Mouse (Mus musculus): Measurements from ENCODE around the gene Tlk2. TPM values are rescaled to one million over a fixed set of nuclear protein-coding genes. Genes with fewer than 3 reads are reported as not detected.

Tlk2 gene
- polyA plus RNA-seq, 1 experiment from 2014 or later: 43.0 TPM

DNA sequence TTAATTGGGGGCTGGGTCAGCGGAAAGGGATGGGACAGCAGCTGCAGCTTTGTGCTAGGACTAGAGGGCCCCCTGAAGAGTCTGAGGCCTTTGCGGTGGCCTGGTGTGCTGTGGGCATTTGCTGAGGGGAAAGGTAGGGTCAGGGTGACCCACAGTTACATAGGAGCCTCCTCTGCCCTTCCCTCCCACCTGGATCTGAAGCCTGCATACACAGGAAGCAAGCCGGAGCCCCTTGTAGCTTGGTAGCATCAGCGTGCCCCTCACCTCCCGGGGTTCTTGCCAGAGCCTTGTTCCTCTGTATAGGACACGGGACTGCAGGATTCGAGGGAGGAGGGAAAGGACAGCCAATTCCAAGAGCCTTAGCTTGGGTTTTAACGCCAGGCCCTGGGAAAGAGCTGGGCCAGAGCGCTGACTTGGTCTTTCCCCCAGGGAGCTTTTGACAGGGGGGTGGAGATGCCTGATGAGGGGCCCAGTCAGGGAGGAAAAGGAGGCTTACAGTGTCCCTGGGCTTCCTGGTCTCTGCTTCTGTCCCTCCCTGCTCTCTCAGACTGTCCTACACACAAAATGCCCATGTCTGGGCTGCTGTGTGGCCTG lies 115.4 kb downstream of the Tlk2 start:
- no peaks in the 10 kb centered on the region for H3K79me2 ChIP-seq (ENCODE audit: inconsistent target)
- H3K4me3 ChIP-seq (ENCODE audit: inconsistent target): no peak overlapping the region
- H3K27ac ChIP-seq: no peak overlapping the region
- 54% methylated on average over 9 of the region's 9 CpGs for WGBS (ENCODE audit: missing documents)
- no peaks in the 10 kb centered on the region for H3K36me3 ChIP-seq (ENCODE audit: inconsistent target)

DNA sequence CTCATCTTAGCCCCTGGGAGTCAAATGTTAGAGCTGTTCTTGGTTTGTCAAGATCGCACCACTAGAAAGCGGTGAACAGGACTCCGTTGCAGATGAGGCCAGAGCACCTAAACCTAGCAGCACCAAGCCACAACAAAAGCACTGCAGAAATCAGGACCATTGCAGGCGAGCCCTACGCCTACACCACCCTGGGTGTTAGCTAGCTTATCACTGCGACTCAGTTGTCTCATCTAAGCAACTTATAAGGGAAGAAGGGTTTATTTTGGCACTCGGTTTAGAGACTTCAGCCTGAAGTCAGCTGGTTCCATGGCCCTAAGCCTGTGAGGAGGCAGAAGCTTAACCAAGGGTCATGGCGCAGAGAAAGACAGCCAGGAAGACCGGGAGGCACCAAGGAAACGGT lies 117.5 kb downstream of the Tlk2 start:
- Histone ChIP-seq H3K79me2 (ENCODE audit: inconsistent target) (no peaks in the 10 kb centered on the region), H3K27ac (no peak overlapping the region), H3K36me3 (ENCODE audit: inconsistent target) (no peaks in the 10 kb centered on the region), H3K4me3 (ENCODE audit: inconsistent target) (no peak overlapping the region)
- 91% methylated on average over 10 of the region's 10 CpGs for WGBS (ENCODE audit: missing documents)

DNA sequence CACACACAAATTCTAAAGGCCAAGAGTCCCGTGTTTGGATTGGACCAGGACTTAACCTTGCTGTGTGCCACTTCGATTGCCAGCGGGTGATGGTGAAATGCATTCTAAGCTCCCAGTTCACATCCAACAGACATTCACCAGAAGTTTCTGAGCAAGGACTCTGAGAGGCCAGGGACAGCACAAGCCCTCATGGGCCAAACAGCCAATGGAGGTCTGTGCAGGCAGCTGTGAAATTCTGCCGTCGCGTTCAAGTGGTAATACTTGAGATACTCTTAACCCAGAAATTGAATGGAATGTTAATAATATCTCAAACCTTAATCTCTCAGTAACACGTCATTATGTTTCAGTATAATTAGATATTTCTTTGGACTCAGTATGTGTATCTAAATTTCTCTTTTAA lies 131.6 kb downstream of the Tlk2 start:
- Histone ChIP-seq H3K79me2 (ENCODE audit: inconsistent target) (no peaks in the 10 kb centered on the region), H3K4me3 (ENCODE audit: inconsistent target) (no peak overlapping the region), H3K27ac (no peak overlapping the region), H3K36me3 (ENCODE audit: inconsistent target) (no peaks in the 10 kb centered on the region)
- 96% methylated on average over 5 of the region's 7 CpGs for WGBS (ENCODE audit: missing documents)

DNA sequence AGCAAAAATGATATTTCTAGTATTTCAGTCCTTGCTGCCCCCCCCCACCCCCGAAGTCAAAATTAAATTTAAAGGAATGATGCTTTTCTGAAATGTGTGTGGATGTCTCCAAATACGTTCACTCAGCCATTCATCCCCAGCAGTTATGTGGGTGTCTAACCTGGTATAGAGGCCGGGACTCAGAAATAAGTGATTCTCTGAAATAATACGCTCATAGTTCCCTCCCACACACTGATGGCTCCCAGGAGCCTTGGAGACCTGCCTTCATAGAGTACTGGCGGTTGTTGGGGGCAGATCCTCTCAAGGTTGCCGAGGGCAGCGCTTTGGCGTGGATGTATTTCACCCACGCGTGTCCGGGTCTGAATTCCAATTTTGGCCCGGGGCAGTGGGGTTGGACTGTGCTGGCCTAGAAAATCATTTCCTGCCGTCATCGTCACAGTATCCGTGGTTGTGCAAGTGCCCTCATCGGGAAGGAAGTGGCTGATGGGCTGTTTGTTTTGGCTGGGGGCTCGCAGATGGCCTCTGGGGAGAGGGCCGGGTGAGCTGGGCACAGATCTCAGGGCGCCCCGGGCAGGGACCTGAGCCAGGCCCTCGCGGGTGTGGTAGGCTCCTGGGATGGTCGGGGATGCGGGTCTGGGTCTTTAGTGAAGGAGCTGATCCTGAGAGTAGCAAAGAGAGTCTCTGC lies 132.8 kb downstream of the Tlk2 start:
- Histone ChIP-seq H3K27ac (no peak overlapping the region), H3K36me3 (ENCODE audit: inconsistent target) (no peaks in the 10 kb centered on the region)
- WGBS (ENCODE audit: missing documents): 16% methylated on average over 19 of the region's 24 CpGs

DNA sequence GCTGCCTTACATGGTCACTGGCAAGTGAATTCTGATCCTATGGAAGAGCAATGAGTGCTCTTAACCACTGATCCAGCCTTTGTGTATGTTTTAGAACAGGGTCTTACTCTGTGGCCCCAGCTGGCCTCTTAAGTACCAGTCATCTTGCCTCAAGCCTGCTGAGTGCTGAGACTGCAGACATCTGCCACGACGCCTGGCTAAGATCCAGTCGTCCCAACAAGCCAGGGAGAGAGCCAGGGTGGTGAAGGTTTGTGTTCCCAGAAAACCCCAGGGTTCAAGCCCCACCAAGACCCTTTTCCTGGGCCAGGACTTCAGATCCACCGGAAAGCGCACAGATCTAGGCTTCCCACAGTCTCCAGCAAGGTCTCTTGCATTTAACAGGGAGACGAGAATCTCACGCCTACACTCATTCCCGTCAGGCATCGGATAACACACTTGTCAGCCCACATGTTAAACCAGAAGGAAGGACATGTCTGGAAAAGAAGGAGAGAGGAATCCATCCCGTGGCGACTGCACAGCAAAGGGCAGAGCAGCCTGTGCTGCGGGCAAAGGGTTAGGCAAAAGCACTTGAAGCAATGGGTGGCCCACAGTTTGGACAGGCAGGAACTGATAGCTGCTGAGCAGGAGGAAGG lies 133.8 kb downstream of the Tlk2 start:
- Histone ChIP-seq H3K27ac (no peak overlapping the region), H3K36me3 (ENCODE audit: inconsistent target) (no peaks in the 10 kb centered on the region), H3K4me3 (ENCODE audit: inconsistent target) (no peak overlapping the region), H3K79me2 (ENCODE audit: inconsistent target) (no peaks in the 10 kb centered on the region)
- 71% methylated on average over 11 of the region's 12 CpGs for WGBS (ENCODE audit: missing documents)

More for the DNA sequence above, 132.8 kb downstream of the Tlk2 start:
- Histone ChIP-seq H3K79me2 (ENCODE audit: inconsistent target) (no peaks in the 10 kb centered on the region), H3K4me3 (ENCODE audit: inconsistent target) (no peak overlapping the region)

DNA sequence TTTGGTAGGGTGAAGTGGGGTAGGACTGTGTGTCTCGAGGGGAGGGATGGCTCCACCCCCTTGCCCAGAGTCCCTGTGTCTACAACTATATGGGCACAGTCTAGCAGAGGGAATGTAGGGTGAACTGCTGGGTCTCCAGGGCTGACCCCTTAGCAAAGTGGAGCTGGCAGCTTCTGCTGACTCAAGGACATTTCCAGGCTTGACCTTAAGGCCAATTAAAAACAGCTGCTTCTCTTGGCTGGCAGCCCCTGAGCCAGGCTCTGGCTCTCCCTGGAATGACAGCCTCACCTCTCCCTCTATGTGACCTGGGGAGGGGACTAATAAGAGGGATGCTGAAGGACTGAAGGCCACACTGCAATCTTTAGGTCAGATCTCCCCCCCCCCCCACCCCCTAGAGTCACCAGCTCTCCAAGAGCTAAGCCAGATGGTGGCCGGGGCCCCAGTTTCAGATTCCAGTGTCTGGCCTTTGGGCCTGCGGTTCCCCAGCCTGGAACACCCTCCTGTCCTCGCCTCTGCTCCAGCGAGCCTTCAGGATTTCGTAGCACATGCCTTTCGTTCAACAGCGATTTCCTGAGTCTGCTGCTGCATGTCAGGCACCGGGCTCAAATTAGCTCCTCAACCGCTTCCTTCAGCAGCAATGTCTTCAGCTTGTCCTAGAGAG lies 134.5 kb downstream of the Tlk2 start:
- H3K79me2 ChIP-seq (ENCODE audit: inconsistent target): no peaks in the 10 kb centered on the region
- whole genome bisulfite sequencing (ENCODE audit: missing documents): 39% methylated on average over 10 of the region's 10 CpGs
- no peaks in the 10 kb centered on the region for H3K36me3 ChIP-seq (ENCODE audit: inconsistent target)
- H3K4me3 ChIP-seq (ENCODE audit: inconsistent target): no peak overlapping the region
- H3K27ac ChIP-seq: no peak overlapping the region

DNA sequence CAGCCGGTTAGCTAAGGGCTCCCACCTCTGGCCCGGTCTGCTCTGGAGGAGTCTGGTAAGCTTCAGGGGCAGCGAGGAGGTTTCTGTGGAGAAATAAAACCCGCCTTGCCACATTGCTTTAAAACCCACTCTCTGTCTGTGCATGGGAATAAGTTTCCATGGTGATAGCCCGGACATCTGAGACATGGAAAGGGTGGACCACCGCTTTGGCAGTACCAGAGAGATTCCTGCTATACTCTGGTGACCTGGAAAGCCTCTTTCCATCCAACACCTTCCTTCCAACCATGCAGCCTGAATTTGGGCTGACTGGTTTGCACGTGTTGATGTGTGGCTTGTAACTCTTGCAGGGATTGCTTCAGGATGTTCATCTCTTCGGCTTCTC lies 135.0 kb downstream of the Tlk2 start:
- Histone ChIP-seq H3K79me2 (ENCODE audit: inconsistent target) (no peaks in the 10 kb centered on the region), H3K36me3 (ENCODE audit: inconsistent target) (no peaks in the 10 kb centered on the region), H3K27ac (no peak overlapping the region), H3K4me3 (ENCODE audit: inconsistent target) (no peak overlapping the region)
- 77% methylated on average over 8 of the region's 8 CpGs for WGBS (ENCODE audit: missing documents)

DNA sequence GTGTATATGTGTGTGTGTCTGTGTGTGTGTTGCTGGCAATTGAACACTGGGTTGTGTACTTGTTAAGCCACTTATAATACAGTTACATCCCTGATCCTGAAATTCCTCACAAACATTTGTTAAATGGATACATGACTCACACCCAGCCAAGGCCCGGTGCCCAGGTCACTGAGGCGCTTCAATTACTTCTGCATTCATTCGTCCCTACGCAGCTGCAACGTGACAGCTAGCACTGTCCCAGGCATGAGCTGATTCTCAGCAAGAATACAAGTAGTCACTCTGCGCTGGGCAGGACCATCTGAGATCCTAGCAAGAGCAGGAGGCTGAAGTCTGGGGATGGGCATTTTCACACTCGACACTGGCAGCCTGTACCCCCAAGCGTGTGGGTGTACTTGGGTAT lies 136.7 kb downstream of the Tlk2 start:
- WGBS (ENCODE audit: missing documents): 80% methylated on average over 8 of the region's 8 CpGs
- H3K36me3 ChIP-seq (ENCODE audit: inconsistent target): no peaks in the 10 kb centered on the region
- H3K4me3 ChIP-seq (ENCODE audit: inconsistent target): no peak overlapping the region
- H3K27ac ChIP-seq: no peak overlapping the region
- H3K79me2 ChIP-seq (ENCODE audit: inconsistent target): no peaks in the 10 kb centered on the region

DNA sequence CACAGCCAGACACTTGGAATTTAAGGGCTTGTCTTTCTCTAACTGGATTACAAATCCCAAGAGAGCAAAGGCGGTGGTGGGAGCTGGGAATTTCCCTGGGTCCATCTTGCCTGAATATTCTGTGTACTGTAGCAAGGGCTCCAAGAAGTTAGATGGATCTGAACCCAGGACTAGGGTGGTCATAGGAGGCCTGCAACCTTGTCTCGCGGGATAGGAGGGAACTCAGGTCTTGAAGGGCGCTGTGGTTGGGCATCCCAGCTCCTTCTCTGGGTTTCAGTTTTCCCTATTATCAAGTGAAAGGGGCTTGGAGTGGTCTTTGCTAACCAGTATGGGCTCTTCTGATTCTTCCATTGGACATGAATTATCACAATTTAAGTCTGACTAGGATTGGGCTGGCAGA lies 137.5 kb downstream of the Tlk2 start:
- no peak overlapping the region for H3K4me3 ChIP-seq (ENCODE audit: inconsistent target)
- 94% methylated on average over 4 of the region's 4 CpGs for WGBS (ENCODE audit: missing documents)
- no peaks in the 10 kb centered on the region for H3K79me2 ChIP-seq (ENCODE audit: inconsistent target)
- no peak overlapping the region for H3K27ac ChIP-seq
- H3K36me3 ChIP-seq (ENCODE audit: inconsistent target): no peaks in the 10 kb centered on the region

DNA sequence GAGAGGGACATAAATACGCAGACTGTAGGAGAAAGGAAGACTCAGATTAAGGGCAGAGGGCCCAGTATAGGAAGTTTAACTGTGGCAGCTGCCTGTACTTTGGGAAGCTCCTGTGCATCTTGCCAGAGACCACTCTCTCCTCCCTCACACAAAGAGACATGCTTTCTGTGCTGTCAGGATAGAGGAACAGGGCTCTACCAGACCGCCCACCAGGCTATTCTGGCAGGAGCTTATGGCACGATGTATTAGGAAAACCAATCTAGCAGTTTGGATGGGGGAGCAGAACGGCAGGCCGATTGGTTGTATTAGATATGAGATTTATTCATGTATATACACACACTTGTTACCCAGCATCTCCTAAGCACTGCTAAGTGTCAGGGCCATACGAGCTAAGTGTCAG lies 139.2 kb downstream of the Tlk2 start:
- Histone ChIP-seq H3K36me3 (ENCODE audit: inconsistent target) (no peaks in the 10 kb centered on the region), H3K79me2 (ENCODE audit: inconsistent target) (no peaks in the 10 kb centered on the region)
- WGBS (ENCODE audit: missing documents): 99% methylated on average over 6 of the region's 6 CpGs

DNA sequence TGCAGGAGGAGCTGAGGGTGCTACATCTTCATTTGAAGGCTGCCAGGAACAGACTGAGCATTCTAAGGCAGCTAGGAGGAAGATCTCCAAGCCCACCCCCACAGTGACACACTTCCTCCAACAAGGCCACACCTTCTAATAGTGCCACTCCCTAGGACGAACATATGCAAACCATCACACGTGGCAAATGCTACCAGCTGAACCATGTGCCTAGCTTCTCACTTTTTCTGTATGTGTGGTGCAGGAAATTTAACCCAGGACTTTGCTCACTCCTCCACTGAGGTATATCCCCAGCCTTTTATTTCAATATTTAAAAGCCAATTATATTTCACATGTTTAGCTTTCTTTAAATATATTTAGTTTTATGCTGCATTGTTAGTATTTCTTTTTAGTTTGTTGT lies 142.5 kb downstream of the Tlk2 start:
- no peaks in the 10 kb centered on the region for H3K36me3 ChIP-seq (ENCODE audit: inconsistent target)
- WGBS (ENCODE audit: missing documents): 13% methylated on average over 2 of the region's 2 CpGs
- no peak overlapping the region for H3K27ac ChIP-seq
- H3K4me3 ChIP-seq (ENCODE audit: inconsistent target): no peak overlapping the region
- no peaks in the 10 kb centered on the region for H3K79me2 ChIP-seq (ENCODE audit: inconsistent target)

More for the DNA sequence above, 139.2 kb downstream of the Tlk2 start:
- H3K4me3 ChIP-seq (ENCODE audit: inconsistent target): no peak overlapping the region
- H3K27ac ChIP-seq: no peak overlapping the region

DNA sequence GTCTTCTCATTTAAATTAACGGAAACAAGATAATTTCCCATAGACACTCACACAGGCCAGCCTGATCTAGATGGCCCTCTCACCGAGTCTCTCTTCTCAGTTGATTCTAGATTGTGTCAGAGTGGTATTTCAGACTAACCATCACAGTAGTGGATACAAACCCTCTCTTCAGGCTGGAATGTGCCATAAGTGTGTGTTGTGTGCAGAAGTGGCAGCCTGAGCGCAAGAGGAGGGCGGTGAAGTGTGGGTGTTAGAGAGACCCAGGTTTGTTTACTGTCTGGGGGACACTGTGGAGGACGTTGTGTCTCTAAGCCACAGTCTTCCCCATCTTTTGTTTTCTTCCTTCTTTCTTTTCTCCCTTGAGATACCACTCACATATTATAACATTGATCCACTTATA lies 144.9 kb downstream of the Tlk2 start:
- Histone ChIP-seq H3K4me3 (ENCODE audit: inconsistent target) (no peak overlapping the region), H3K79me2 (ENCODE audit: inconsistent target) (no peaks in the 10 kb centered on the region), H3K27ac (no peak overlapping the region), H3K36me3 (ENCODE audit: inconsistent target) (no peaks in the 10 kb centered on the region)
- WGBS (ENCODE audit: missing documents): 89% methylated on average over 5 of the region's 5 CpGs

DNA sequence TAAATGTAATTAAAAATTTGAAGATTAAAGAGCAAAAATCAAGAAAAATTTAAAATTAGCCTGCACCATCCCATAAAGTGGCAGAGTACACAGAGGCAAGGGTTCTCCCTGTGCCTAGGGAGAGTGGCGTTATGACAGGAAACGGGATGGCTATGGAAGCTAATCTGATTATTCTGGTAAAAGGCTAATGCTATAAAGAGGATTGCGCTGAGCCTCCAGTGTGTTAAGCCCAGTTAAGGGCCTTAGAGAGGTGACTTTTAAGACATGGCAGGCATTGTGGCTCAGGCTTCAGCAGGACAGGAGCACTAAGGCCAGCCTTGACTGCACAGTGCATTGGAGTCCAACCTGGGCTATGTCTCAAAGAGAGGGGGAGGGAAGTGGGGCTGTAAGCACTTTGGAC lies 148.5 kb downstream of the Tlk2 start:
- WGBS (ENCODE audit: missing documents): 96% methylated on average over 3 of the region's 3 CpGs
- H3K4me3 ChIP-seq (ENCODE audit: inconsistent target): no peak overlapping the region
- no peaks in the 10 kb centered on the region for H3K79me2 ChIP-seq (ENCODE audit: inconsistent target)
- no peak overlapping the region for H3K27ac ChIP-seq
- no peaks in the 10 kb centered on the region for H3K36me3 ChIP-seq (ENCODE audit: inconsistent target)

DNA sequence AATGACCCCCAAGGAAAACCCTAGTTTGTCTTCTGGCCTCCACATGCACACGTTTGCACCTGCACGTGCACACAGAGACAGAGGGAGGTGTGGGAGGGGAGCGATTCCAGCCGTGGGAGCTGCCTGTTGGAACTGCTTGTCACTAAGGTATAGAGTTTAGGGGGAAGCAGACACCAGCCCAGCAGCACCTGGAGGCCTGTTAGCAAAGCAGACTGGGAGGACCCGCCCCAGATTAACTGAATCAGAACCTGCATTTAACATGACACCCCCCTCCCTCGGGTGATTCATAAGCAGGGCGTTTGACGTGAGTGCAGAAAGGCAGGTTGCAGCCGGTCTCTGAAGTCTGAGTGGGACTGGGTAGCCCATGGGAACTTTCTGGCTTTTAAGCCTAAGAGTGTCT lies 151.4 kb downstream of the Tlk2 start:
- Histone ChIP-seq H3K79me2 (ENCODE audit: inconsistent target) (no peaks in the 10 kb centered on the region), H3K36me3 (ENCODE audit: inconsistent target) (no peaks in the 10 kb centered on the region), H3K27ac (no peak overlapping the region), H3K4me3 (ENCODE audit: inconsistent target) (no peak overlapping the region)
- 85% methylated on average over 9 of the region's 9 CpGs for WGBS (ENCODE audit: missing documents)

DNA sequence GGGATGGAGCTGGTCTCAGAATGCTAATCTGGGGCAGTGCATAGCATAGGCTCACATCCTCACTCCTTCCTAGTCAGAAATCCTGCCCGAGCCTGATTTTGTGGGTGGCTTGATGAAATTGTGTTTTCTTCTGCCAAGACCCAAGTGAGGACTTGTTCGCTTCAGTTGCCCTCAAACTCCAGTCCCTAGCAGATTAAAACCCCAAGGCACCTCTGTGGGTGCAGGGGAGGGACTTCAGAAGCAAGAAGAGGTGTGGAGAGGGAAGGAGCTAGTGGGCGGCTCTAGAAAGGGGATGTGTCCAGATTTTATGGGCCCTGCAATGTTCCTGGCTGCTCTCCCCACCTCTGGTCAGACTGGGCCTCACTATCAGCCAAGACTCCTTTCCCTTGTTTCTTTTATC lies 152.5 kb downstream of the Tlk2 start:
- H3K4me3 ChIP-seq (ENCODE audit: inconsistent target): no peak overlapping the region
- H3K36me3 ChIP-seq (ENCODE audit: inconsistent target): no peaks in the 10 kb centered on the region
- H3K79me2 ChIP-seq (ENCODE audit: inconsistent target): no peaks in the 10 kb centered on the region
- H3K27ac ChIP-seq: no peak overlapping the region
- 82% methylated on average over 3 of the region's 3 CpGs for WGBS (ENCODE audit: missing documents)
